Mouse (Mus musculus) thymus, postnatal 4 days (tissue): Measurements from ENCODE around the gene Gas2l3.

Source experiments
- DNase-seq: peaks from one replicate; pipeline ENCODE4 v3.0.0; 2021

The Gas2l3 gene

GRCm38 (mm10) chr10:89442640-89443039, 1.1 kb downstream of the Gas2l3 start:
- DNase-seq, result no peak

GRCm38 (mm10) chr10:89441961-89442360, 1.8 kb downstream of the Gas2l3 start:
- DNase-seq, result no peak

GRCm38 (mm10) chr10:89439380-89439779, 4.4 kb downstream of the Gas2l3 start:
- no peak for DNase-seq

GRCm38 (mm10) chr10:89437996-89438395, 5.8 kb downstream of the Gas2l3 start:
- no peak for DNase-seq

- DNase-seq, result no peak
Measured at GRCm38 (mm10) chr10:89437472-89437871, 6.3 kb downstream of the Gas2l3 start.

GRCm38 (mm10) chr10:89435920-89436319, 7.8 kb downstream of the Gas2l3 start:
- DNase-seq, result no peak

- DNase-seq, result no peak
Measured at GRCm38 (mm10) chr10:89435413-89435812, 8.4 kb downstream of the Gas2l3 start.

GRCm38 (mm10) chr10:89434509-89435210, 9.1 kb downstream of the Gas2l3 start:
- DNase-seq, result no peak

- no peak for DNase-seq
Measured at GRCm38 (mm10) chr10:89432743-89433142, 11.0 kb downstream of the Gas2l3 start.

- no peak for DNase-seq
Measured at GRCm38 (mm10) chr10:89430751-89431150, 13.0 kb downstream of the Gas2l3 start.

- peak; percentile 53 for DNase-seq
Measured at GRCm38 (mm10) chr10:89424800-89425393, 18.9 kb downstream of the Gas2l3 start.

- no peak for DNase-seq
Measured at GRCm38 (mm10) chr10:89424217-89424616, 19.6 kb downstream of the Gas2l3 start.

- DNase-seq, result no peak
Measured at GRCm38 (mm10) chr10:89423164-89423778, 20.5 kb downstream of the Gas2l3 start.

- no peak for DNase-seq
Measured at GRCm38 (mm10) chr10:89422504-89423158, 21.1 kb downstream of the Gas2l3 start.

GRCm38 (mm10) chr10:89417966-89418365, 25.8 kb downstream of the Gas2l3 start:
- no peak for DNase-seq

- no peak for DNase-seq
Measured at GRCm38 (mm10) chr10:89415478-89415877, 28.3 kb downstream of the Gas2l3 start.

GRCm38 (mm10) chr10:89407551-89407950, 36.2 kb downstream of the Gas2l3 start:
- DNase-seq, result no peak

GRCm38 (mm10) chr10:89406733-89407484, 36.9 kb downstream of the Gas2l3 start:
- DNase-seq, result no peak

GRCm38 (mm10) chr10:89404936-89405335, 38.8 kb downstream of the Gas2l3 start:
- DNase-seq, result no peak

- DNase-seq, result no peak
Measured at GRCm38 (mm10) chr10:89400674-89401336, 43.0 kb downstream of the Gas2l3 start.

GRCm38 (mm10) chr10:89395823-89396222, 47.9 kb downstream of the Gas2l3 start:
- peak; percentile 77 for DNase-seq

- DNase-seq, result no peak
Measured at GRCm38 (mm10) chr10:89395321-89395720, 48.4 kb downstream of the Gas2l3 start.
